Mouse (Mus musculus): Measurements from ENCODE around the gene Naa20. TPM values are rescaled to one million over a fixed set of nuclear protein-coding genes. Genes with fewer than 3 reads are reported as not detected.

Gene Naa20
- polyA plus RNA-seq, 2 experiments, result 29.9 to 70.2 TPM

GRCm38 (mm10) chr2:145877191-145877590, 24.7 kb upstream of the Naa20 start:
- ATAC-seq (ENCODE audit: insufficient read depth), result no peak
- Histone ChIP-seq H3K9ac (replicated peaks) (no peak overlapping the region), H3K27me3 (ENCODE audit: control insufficient read depth, insufficient read depth, low read length) (no peaks in the 10 kb centered on the region), H3K4me1 (replicated peaks; ENCODE audit: control insufficient read depth in 2 of 2, insufficient read depth in 2 of 2, low read length in 1 of 2) (no peaks in the 10 kb centered on the region), H3K27ac (no peak overlapping the region), H3K4me2 (ENCODE audit: low read depth) (no peak overlapping the region), H3K36me3 (replicated peaks; ENCODE audit: control insufficient read depth, insufficient read depth, low read depth) (no peaks in the 10 kb centered on the region), H3K4me3 (ENCODE audit: insufficient read depth in 1 of 2, low read depth in 2 of 2, low read length in 2 of 2) (no peak overlapping the region), H3K9me3 (ENCODE audit: control insufficient read depth, low read length) (no peaks in the 10 kb centered on the region)
- TF ChIP-seq CTCF (IDR thresholded peaks at IDR 0.05; ENCODE audit: low read depth) (no peak), EP300 (IDR thresholded peaks at IDR 0.05; ENCODE audit: low read depth) (no peak)
- no peak for DNase-seq (ENCODE audit: low read depth in 3 of 3, low spot score in 3 of 3)
- 60% methylated on average over 3 of the region's 3 CpGs for WGBS (ENCODE audit: insufficient replicate concordance)

GRCm38 (mm10) chr2:145880887-145881747, 20.8 kb upstream of the Naa20 start:
- Histone ChIP-seq H3K4me2 (ENCODE audit: low read depth) (no peak overlapping the region), H3K4me3 (ENCODE audit: insufficient read depth in 1 of 2, low read depth in 2 of 2, low read length in 2 of 2) (no peak overlapping the region), H3K27me3 (ENCODE audit: control insufficient read depth, insufficient read depth, low read length) (no peaks in the 10 kb centered on the region), H3K36me3 (replicated peaks; ENCODE audit: control insufficient read depth, insufficient read depth, low read depth) (no peaks in the 10 kb centered on the region), H3K27ac (no peak overlapping the region), H3K9me3 (ENCODE audit: control insufficient read depth, low read length) (no peaks in the 10 kb centered on the region), H3K9ac (replicated peaks) (no peak overlapping the region), H3K4me1 (replicated peaks; ENCODE audit: control insufficient read depth in 2 of 2, insufficient read depth in 2 of 2, low read length in 1 of 2) (peaks cover 0 to 3% of the 10 kb centered on the region in 2 experiments; a peak in 1 of 4 replicates)
- WGBS (ENCODE audit: insufficient replicate concordance), result 36% methylated on average over 11 of the region's 11 CpGs
- DNase-seq (ENCODE audit: low read depth in 3 of 3, low spot score in 3 of 3) (no peak), ATAC-seq (ENCODE audit: insufficient read depth) (no peak)
- TF ChIP-seq CTCF (IDR thresholded peaks at IDR 0.05; ENCODE audit: low read depth) (no peak), EP300 (IDR thresholded peaks at IDR 0.05; ENCODE audit: low read depth) (no peak)

- Histone ChIP-seq H3K4me1 (replicated peaks; ENCODE audit: control insufficient read depth in 2 of 2, insufficient read depth in 2 of 2, low read length in 1 of 2) (peaks cover 0 to 3% of the 10 kb centered on the region in 2 experiments; a peak in 1 of 4 replicates), H3K4me3 (ENCODE audit: insufficient read depth in 1 of 2, low read depth in 2 of 2, low read length in 2 of 2) (no peak overlapping the region), H3K9ac (replicated peaks) (no peak overlapping the region), H3K27ac (no peak overlapping the region), H3K27me3 (ENCODE audit: control insufficient read depth, insufficient read depth, low read length) (no peaks in the 10 kb centered on the region), H3K36me3 (replicated peaks; ENCODE audit: control insufficient read depth, insufficient read depth, low read depth) (no peaks in the 10 kb centered on the region), H3K4me2 (ENCODE audit: low read depth) (no peak overlapping the region), H3K9me3 (ENCODE audit: control insufficient read depth, low read length) (no peaks in the 10 kb centered on the region)
- DNase-seq (ENCODE audit: low read depth in 3 of 3, low spot score in 3 of 3), result no peak
- no peak for ATAC-seq (ENCODE audit: insufficient read depth)
- no peak for TF ChIP-seq CTCF (IDR thresholded peaks at IDR 0.05; ENCODE audit: low read depth)
- WGBS (ENCODE audit: insufficient replicate concordance), result 69% methylated on average over 5 of the region's 5 CpGs
Observed at GRCm38 (mm10) chr2:145881932-145882331, 20.0 kb upstream of the Naa20 start.

GRCm38 (mm10) chr2:145882398-145882797, 19.5 kb upstream of the Naa20 start:
- 11% methylated on average over 2 of the region's 2 CpGs for WGBS (ENCODE audit: insufficient replicate concordance)
- Histone ChIP-seq H3K9me3 (ENCODE audit: control insufficient read depth, low read length) (no peaks in the 10 kb centered on the region), H3K4me3 (ENCODE audit: insufficient read depth in 1 of 2, low read depth in 2 of 2, low read length in 2 of 2) (no peak overlapping the region), H3K36me3 (replicated peaks; ENCODE audit: control insufficient read depth, insufficient read depth, low read depth) (no peaks in the 10 kb centered on the region), H3K4me2 (ENCODE audit: low read depth) (no peak overlapping the region), H3K9ac (replicated peaks) (no peak overlapping the region), H3K27me3 (ENCODE audit: control insufficient read depth, insufficient read depth, low read length) (no peaks in the 10 kb centered on the region), H3K4me1 (replicated peaks; ENCODE audit: control insufficient read depth in 2 of 2, insufficient read depth in 2 of 2, low read length in 1 of 2) (peaks cover 0 to 3% of the 10 kb centered on the region in 2 experiments; a peak in 1 of 4 replicates), H3K27ac (no peak overlapping the region)
- peak; percentile 34; the same call in 1 of the 2 replicates for TF ChIP-seq CTCF (IDR thresholded peaks at IDR 0.05; ENCODE audit: low read depth)
- no peak for TF ChIP-seq EP300 (IDR thresholded peaks at IDR 0.05; ENCODE audit: low read depth)
- no peak for DNase-seq (ENCODE audit: low read depth in 3 of 3, low spot score in 3 of 3)
- ATAC-seq (ENCODE audit: insufficient read depth), result no peak

DNA sequence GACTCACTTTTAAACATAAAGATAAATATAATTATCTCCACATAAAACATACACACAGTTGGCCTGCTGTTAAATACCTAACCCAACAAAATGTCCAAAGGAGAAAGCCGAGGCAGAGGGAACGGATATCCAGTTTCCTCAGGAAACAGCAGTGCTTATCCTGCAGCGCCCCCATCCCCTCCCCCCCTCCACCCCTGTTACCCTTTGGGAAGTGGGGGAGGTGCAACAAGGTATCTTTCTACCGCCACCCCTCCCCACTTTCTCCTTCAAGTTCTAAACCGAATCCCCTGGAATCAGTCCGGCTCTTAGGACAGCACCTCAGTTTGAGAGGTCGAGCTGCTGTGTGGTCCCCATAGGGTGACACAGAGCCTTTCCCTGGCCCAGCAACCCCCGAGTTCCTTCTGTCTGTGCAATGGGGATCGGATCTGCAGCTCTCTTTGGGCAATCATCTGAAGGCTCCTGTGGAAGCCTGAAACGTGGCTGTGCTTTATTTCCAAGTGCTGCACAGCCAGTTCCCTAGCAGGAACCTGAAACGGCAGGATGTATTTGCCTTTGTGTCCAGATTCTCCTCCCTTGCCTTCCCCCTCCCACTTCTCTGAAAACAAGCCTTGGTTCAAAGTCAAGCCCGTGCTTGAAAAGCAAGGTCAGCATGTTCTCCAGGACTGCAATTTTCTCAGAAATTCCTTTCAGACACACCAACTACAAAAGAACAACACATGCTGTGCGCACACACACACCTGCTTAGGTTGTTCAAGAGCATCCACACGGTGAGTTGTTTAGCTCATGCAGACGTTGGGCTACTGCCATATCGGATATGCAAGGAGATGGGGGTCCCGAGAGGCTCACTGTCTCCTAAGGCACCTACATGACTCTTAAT, 17.6 kb upstream of the Naa20 start:
- ATAC-seq (ENCODE audit: insufficient read depth), result no peak
- Histone ChIP-seq H3K4me2 (ENCODE audit: low read depth) (no peak overlapping the region), H3K27ac (no peak overlapping the region)

More for the DNA sequence above, 17.6 kb upstream of the Naa20 start:
- DNase-seq (ENCODE audit: low read depth in 3 of 3, low spot score in 3 of 3), result no peak
- no peak overlapping the region for H3K9ac ChIP-seq (replicated peaks)
- H3K36me3 ChIP-seq (replicated peaks; ENCODE audit: control insufficient read depth, insufficient read depth, low read depth), result no peaks in the 10 kb centered on the region
- 21% methylated on average over 17 of the region's 17 CpGs for WGBS (ENCODE audit: insufficient replicate concordance)
- no peak overlapping the region for H3K4me3 ChIP-seq (ENCODE audit: insufficient read depth in 1 of 2, low read depth in 2 of 2, low read length in 2 of 2)
- no peaks in the 10 kb centered on the region for H3K9me3 ChIP-seq (ENCODE audit: control insufficient read depth, low read length)
- peaks cover 0 to 6% of the 10 kb centered on the region in 2 experiments; a peak in 2 of 4 replicates for H3K4me1 ChIP-seq (replicated peaks; ENCODE audit: control insufficient read depth in 2 of 2, insufficient read depth in 2 of 2, low read length in 1 of 2)
- no peaks in the 10 kb centered on the region for H3K27me3 ChIP-seq (ENCODE audit: control insufficient read depth, insufficient read depth, low read length)
- TF ChIP-seq EP300 (IDR thresholded peaks at IDR 0.05; ENCODE audit: low read depth), result no peak
- no peak for TF ChIP-seq CTCF (IDR thresholded peaks at IDR 0.05; ENCODE audit: low read depth)
